Mouse (Mus musculus): ENCODE results near the gene Gm28041.

DNA sequence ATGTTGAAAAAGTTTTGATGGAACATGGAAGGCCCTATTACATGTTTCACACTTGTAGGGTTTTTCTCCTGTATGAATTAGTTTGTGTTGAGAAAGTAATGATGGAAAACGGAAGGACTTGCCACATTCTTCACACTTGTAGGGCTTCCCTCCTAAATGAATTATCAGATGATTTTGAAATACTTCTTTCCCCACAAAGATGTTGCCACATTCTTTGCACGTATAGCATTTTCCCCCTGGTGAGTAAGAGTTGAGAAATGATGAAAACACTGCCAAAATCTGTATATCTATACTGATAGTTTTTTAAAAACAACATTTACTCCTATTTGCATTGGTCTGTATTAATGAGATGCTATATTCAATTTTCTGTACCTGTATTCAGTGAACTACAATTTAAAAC lies 32.1 kb downstream of the Gm28041 start:
- TF ChIP-seq POLR2A (IDR thresholded peaks at IDR 0.05; ENCODE audit: low read depth, low read length) (no peak), CTCF (IDR thresholded peaks at IDR 0.05; ENCODE audit: borderline replicate concordance, insufficient read depth, low read length) (no peak)
